Mouse (Mus musculus): Measurements from ENCODE around the gene Thoc6. TPM values are rescaled to one million over a fixed set of nuclear protein-coding genes. Genes with fewer than 3 reads are reported as not detected.

The Thoc6 gene
- polyA plus RNA-seq, 1 experiment from 2014 or later: 41.0 TPM

GRCm38 (mm10) chr17:23631241-23631640, 42.4 kb downstream of the Thoc6 start:
- H3K36me3 ChIP-seq (ENCODE audit: control insufficient read depth, insufficient read depth, low read length): no peaks in the 10 kb centered on the region
- no peak for ATAC-seq (replicated peaks; ENCODE audit: insufficient number of reproducible peaks, low FRiP score, low TSS enrichment)
- H3K4me1 ChIP-seq (ENCODE audit: control insufficient read depth, insufficient read depth, low read length): no peaks in the 10 kb centered on the region
- H3K4me2 ChIP-seq: no peak overlapping the region
- no peak overlapping the region for H3K27ac ChIP-seq (ENCODE audit: low read depth, low read length)
- H3K9ac ChIP-seq (ENCODE audit: low read depth, low read length): no peak overlapping the region
- no peak overlapping the region for H3K4me3 ChIP-seq (ENCODE audit: low read depth, low read length)
- WGBS (ENCODE audit: insufficient replicate concordance): 66% methylated on average over 8 of the region's 8 CpGs
- H3K9me3 ChIP-seq (replicated peaks; ENCODE audit: control insufficient read depth, low read length): no peaks in the 10 kb centered on the region
- peaks cover 2% of the 10 kb centered on the region; the same call in 1 of the 2 replicates for H3K27me3 ChIP-seq (ENCODE audit: control insufficient read depth, insufficient read depth, low read length)

- Histone ChIP-seq H3K9ac (ENCODE audit: low read depth, low read length) (0 out of 2 replicates have a peak overlapping the region, but pooled peaks have one; percentile 39), H3K4me3 (ENCODE audit: low read depth, low read length) (0 out of 2 replicates have a peak overlapping the region, but pooled peaks have one; percentile 18), H3K9me3 (replicated peaks; ENCODE audit: control insufficient read depth, low read length) (no peaks in the 10 kb centered on the region), H3K36me3 (ENCODE audit: control insufficient read depth, insufficient read depth, low read length) (no peaks in the 10 kb centered on the region), H3K4me1 (ENCODE audit: control insufficient read depth, insufficient read depth, low read length) (no peaks in the 10 kb centered on the region), H3K27ac (ENCODE audit: low read depth, low read length) (no peak overlapping the region), H3K4me2 (peak overlapping the region; percentile 55), H3K27me3 (ENCODE audit: control insufficient read depth, insufficient read depth, low read length) (peaks cover 2% of the 10 kb centered on the region; the same call in 1 of the 2 replicates)
- 15% methylated on average over 22 of the region's 22 CpGs for WGBS (ENCODE audit: insufficient replicate concordance)
- peak; percentile 48; the same call in 1 of the 2 replicates for ATAC-seq (replicated peaks; ENCODE audit: insufficient number of reproducible peaks, low FRiP score, low TSS enrichment)
Measured at GRCm38 (mm10) chr17:23630195-23631020, 43.3 kb downstream of the Thoc6 start.

- H3K36me3 ChIP-seq (ENCODE audit: control insufficient read depth, insufficient read depth, low read length): no peaks in the 10 kb centered on the region
- H3K9ac ChIP-seq (ENCODE audit: low read depth, low read length): no peak overlapping the region
- no peak overlapping the region for H3K4me3 ChIP-seq (ENCODE audit: low read depth, low read length)
- H3K27me3 ChIP-seq (ENCODE audit: control insufficient read depth, insufficient read depth, low read length): peaks cover 2% of the 10 kb centered on the region; the same call in 1 of the 2 replicates
- no peak overlapping the region for H3K4me2 ChIP-seq
- no peak overlapping the region for H3K27ac ChIP-seq (ENCODE audit: low read depth, low read length)
- ATAC-seq (replicated peaks; ENCODE audit: insufficient number of reproducible peaks, low FRiP score, low TSS enrichment): no peak
- H3K4me1 ChIP-seq (ENCODE audit: control insufficient read depth, insufficient read depth, low read length): no peaks in the 10 kb centered on the region
- 29% methylated on average over 7 of the region's 7 CpGs for WGBS (ENCODE audit: insufficient replicate concordance)
- H3K9me3 ChIP-seq (replicated peaks; ENCODE audit: control insufficient read depth, low read length): no peaks in the 10 kb centered on the region
Measured at GRCm38 (mm10) chr17:23627813-23628212, 45.9 kb downstream of the Thoc6 start.

- no peaks in the 10 kb centered on the region for H3K9me3 ChIP-seq (replicated peaks; ENCODE audit: control insufficient read depth, low read length)
- H3K27me3 ChIP-seq (ENCODE audit: control insufficient read depth, insufficient read depth, low read length): peaks cover 11% of the 10 kb centered on the region
- no peak overlapping the region for H3K27ac ChIP-seq (ENCODE audit: low read depth, low read length)
- no peak overlapping the region for H3K9ac ChIP-seq (ENCODE audit: low read depth, low read length)
- H3K4me1 ChIP-seq (ENCODE audit: control insufficient read depth, insufficient read depth, low read length): no peaks in the 10 kb centered on the region
- 47% methylated on average over 7 of the region's 7 CpGs for WGBS (ENCODE audit: insufficient replicate concordance)
- H3K36me3 ChIP-seq (ENCODE audit: control insufficient read depth, insufficient read depth, low read length): no peaks in the 10 kb centered on the region
- H3K4me2 ChIP-seq: no peak overlapping the region
- no peak overlapping the region for H3K4me3 ChIP-seq (ENCODE audit: low read depth, low read length)
- ATAC-seq (replicated peaks; ENCODE audit: insufficient number of reproducible peaks, low FRiP score, low TSS enrichment): no peak
Measured at GRCm38 (mm10) chr17:23620351-23620750, 53.3 kb downstream of the Thoc6 start.

Other genes starting within 250 kb of the Thoc6 start
- gene Vmn2r117, start 194.2 kb downstream of the Thoc6 start, polyA plus RNA-seq (2014; fragmentation: Nextera tagmentation; extraction: Ambion mirVana): not detected in 2 replicates
- gene Zfp213, start 109.6 kb downstream of the Thoc6 start, polyA plus RNA-seq (2014; fragmentation: Nextera tagmentation; extraction: Ambion mirVana): 15.1 and 17.4 TPM in 2 replicates
- 8.9 and 9.0 TPM in 2 replicates for gene Zfp13, start 74.4 kb downstream of the Thoc6 start, polyA plus RNA-seq (2014; fragmentation: Nextera tagmentation; extraction: Ambion mirVana)
- not detected in 2 replicates for gene Zscan10, start 73.0 kb downstream of the Thoc6 start, polyA plus RNA-seq (2014; fragmentation: Nextera tagmentation; extraction: Ambion mirVana)
- 0.07 and 0.27 TPM in 2 replicates for gene Mmp25, start 28.6 kb downstream of the Thoc6 start, polyA plus RNA-seq (2014; fragmentation: Nextera tagmentation; extraction: Ambion mirVana)
- gene Bicdl2, start 13.4 kb downstream of the Thoc6 start, polyA plus RNA-seq (2014; fragmentation: Nextera tagmentation; extraction: Ambion mirVana): 0.24 TPM in 1 of 2 replicates, not detected in the other
- gene Hcfc1r1, start 286 bp downstream of the Thoc6 start, polyA plus RNA-seq (2014; fragmentation: Nextera tagmentation; extraction: Ambion mirVana): 382 and 389 TPM in 2 replicates
- gene Tnfrsf12a, start 3.6 kb upstream of the Thoc6 start, polyA plus RNA-seq (2014; fragmentation: Nextera tagmentation; extraction: Ambion mirVana): 77.6 and 85.3 TPM in 2 replicates
- gene Cldn6, start 5.4 kb upstream of the Thoc6 start, polyA plus RNA-seq (2014; fragmentation: Nextera tagmentation; extraction: Ambion mirVana): 3.3 and 3.9 TPM in 2 replicates
- 0.25 and 0.46 TPM in 2 replicates for gene Cldn9, start 10.1 kb upstream of the Thoc6 start, polyA plus RNA-seq (2014; fragmentation: Nextera tagmentation; extraction: Ambion mirVana)
- gene 1520401A03Rik, start 48.9 kb upstream of the Thoc6 start, polyA plus RNA-seq (2014; fragmentation: Nextera tagmentation; extraction: Ambion mirVana): 0.16 and 0.20 TPM in 2 replicates
- 31.5 and 33.8 TPM in 2 replicates for gene Pkmyt1, start 52.5 kb upstream of the Thoc6 start, polyA plus RNA-seq (2014; fragmentation: Nextera tagmentation; extraction: Ambion mirVana)
- 7.6 and 7.9 TPM in 2 replicates for gene Paqr4, start 67.0 kb upstream of the Thoc6 start, polyA plus RNA-seq (2014; fragmentation: Nextera tagmentation; extraction: Ambion mirVana)
- gene Kremen2, start 72.0 kb upstream of the Thoc6 start, polyA plus RNA-seq (2014; fragmentation: Nextera tagmentation; extraction: Ambion mirVana): 0.27 and 0.63 TPM in 2 replicates
- gene Flywch1, start 97.7 kb upstream of the Thoc6 start, polyA plus RNA-seq (2014; fragmentation: Nextera tagmentation; extraction: Ambion mirVana): 60.5 and 62.4 TPM in 2 replicates
- 8.2 and 9.5 TPM in 2 replicates for gene Flywch2, start 112.2 kb upstream of the Thoc6 start, polyA plus RNA-seq (2014; fragmentation: Nextera tagmentation; extraction: Ambion mirVana)
- gene Srrm2, start 116.7 kb upstream of the Thoc6 start, polyA plus RNA-seq (2014; fragmentation: Nextera tagmentation; extraction: Ambion mirVana): 285 and 390 TPM in 2 replicates
- 929 and 1,004 TPM in 2 replicates for gene Elob, start 155.3 kb upstream of the Thoc6 start, polyA plus RNA-seq (2014; fragmentation: Nextera tagmentation; extraction: Ambion mirVana)
- not detected in 2 replicates for gene Prss33, start 162.2 kb upstream of the Thoc6 start, polyA plus RNA-seq (2014; fragmentation: Nextera tagmentation; extraction: Ambion mirVana)
- gene Prss32, start 170.0 kb upstream of the Thoc6 start, polyA plus RNA-seq (2014; fragmentation: Nextera tagmentation; extraction: Ambion mirVana): not detected in 2 replicates
- gene Prss41, start 170.3 kb upstream of the Thoc6 start, polyA plus RNA-seq (2014; fragmentation: Nextera tagmentation; extraction: Ambion mirVana): 0.19 and 0.31 TPM in 2 replicates
- not detected in 2 replicates for gene Prss21, start 194.2 kb upstream of the Thoc6 start, polyA plus RNA-seq (2014; fragmentation: Nextera tagmentation; extraction: Ambion mirVana)
- not detected in 2 replicates for gene Dcpp1, start 207.0 kb upstream of the Thoc6 start, polyA plus RNA-seq (2014; fragmentation: Nextera tagmentation; extraction: Ambion mirVana)
- gene Dcpp2, start 207.0 kb upstream of the Thoc6 start, polyA plus RNA-seq (2014; fragmentation: Nextera tagmentation; extraction: Ambion mirVana): not detected in 2 replicates
- gene Dcpp3, start 243.6 kb upstream of the Thoc6 start, polyA plus RNA-seq (2014; fragmentation: Nextera tagmentation; extraction: Ambion mirVana): not detected in 2 replicates